Mouse (Mus musculus): Measurements from ENCODE around the gene Mgat4b. TPM values are rescaled to one million over a fixed set of nuclear protein-coding genes. Genes with fewer than 3 reads are reported as not detected.

The Mgat4b gene
- polyA plus RNA-seq, 1 experiment from 2014 or later, result 29.9 TPM

DNA sequence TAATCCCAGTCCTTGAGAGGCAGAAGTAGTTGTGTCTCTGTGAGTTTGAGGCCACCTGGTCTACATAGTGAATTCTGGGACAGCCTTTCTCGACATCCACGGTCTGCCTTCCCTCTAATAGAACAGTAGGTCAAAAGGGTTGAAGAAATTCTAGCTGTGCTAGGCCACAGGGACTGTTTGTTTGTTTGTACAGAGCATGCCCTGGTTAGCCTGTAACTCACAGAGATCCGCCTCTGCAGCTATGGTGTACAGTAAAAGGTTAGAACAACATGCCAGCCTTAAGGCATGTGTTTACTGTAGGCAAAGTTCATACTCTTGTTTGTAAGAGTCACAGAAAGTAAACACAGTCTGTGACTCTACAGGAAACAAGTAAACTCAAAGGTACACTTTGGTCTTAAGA is 25.9 kb upstream of the Mgat4b start:
- Histone ChIP-seq H3K9me3 (no peaks in the 10 kb centered on the region), H3K27ac (no peak overlapping the region), H3K4me1 (replicated peaks) (no peaks in the 10 kb centered on the region), H3K36me3 (peaks cover 34% of the 10 kb centered on the region), H3K4me3 (no peak overlapping the region), H3K27me3 (ENCODE audit: insufficient read depth, poor library complexity, severe bottlenecking) (no peaks in the 10 kb centered on the region)
- DNase-seq (ENCODE audit: low spot score), result no peak
- WGBS, result 77% methylated on average over 3 of the region's 3 CpGs

DNA sequence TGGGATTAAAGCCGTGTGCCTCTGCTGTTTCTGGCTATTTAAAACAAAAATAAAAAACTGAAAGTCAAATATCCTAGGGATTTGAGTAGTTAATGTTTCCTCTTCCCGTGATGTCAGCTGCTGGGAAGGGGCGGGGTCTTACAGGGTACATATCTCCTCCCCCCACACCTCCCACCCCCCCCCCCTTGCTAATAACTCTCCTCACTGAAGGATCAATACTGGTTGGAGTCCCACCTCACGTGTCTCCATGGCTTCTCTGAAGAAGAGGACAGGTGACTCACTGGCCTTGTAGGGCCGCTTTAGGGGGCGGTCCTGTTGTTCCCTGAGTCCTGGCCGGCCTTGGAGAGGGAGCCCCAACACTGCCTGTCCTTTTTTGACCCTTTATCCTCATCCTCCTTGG is 22.0 kb upstream of the Mgat4b start:
- H3K4me3 ChIP-seq, result no peak overlapping the region
- H3K4me1 ChIP-seq (replicated peaks), result no peaks in the 10 kb centered on the region
- no peak overlapping the region for H3K27ac ChIP-seq
- 79% methylated on average over 7 of the region's 7 CpGs for WGBS
- no peaks in the 10 kb centered on the region for H3K9me3 ChIP-seq
- no peaks in the 10 kb centered on the region for H3K27me3 ChIP-seq (ENCODE audit: insufficient read depth, poor library complexity, severe bottlenecking)
- H3K36me3 ChIP-seq, result peaks cover 16% of the 10 kb centered on the region
- no peak for DNase-seq (ENCODE audit: low spot score)

DNA sequence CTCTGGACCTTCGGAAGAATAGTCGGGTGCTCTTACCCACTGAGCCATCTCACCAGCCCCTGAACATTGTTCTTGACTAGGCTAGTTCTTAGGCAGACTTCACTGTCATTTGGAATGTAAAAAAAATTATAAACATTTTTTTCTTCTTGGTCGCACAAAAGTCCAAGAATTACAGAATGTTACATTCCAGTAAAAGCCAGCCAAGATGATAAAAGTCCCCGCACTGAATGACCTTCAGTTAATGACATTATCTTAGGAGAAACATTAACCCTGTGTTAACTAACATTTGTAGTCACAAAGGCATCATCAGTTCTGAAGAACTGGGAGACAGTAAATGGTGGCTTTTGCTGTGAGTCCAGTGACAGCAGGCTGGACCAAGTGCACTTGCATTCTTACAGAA is 20.3 kb upstream of the Mgat4b start:
- H3K9me3 ChIP-seq, result no peaks in the 10 kb centered on the region
- no peak overlapping the region for H3K27ac ChIP-seq
- H3K4me3 ChIP-seq, result no peak overlapping the region
- 96% methylated on average over 4 of the region's 4 CpGs for WGBS
- peaks cover 21% of the 10 kb centered on the region for H3K36me3 ChIP-seq
- H3K4me1 ChIP-seq (replicated peaks), result no peaks in the 10 kb centered on the region
- no peaks in the 10 kb centered on the region for H3K27me3 ChIP-seq (ENCODE audit: insufficient read depth, poor library complexity, severe bottlenecking)
- DNase-seq (ENCODE audit: low spot score), result no peak

- no peaks in the 10 kb centered on the region for H3K4me1 ChIP-seq (replicated peaks)
- 88% methylated on average over 3 of the region's 3 CpGs for WGBS
- peaks cover 37% of the 10 kb centered on the region for H3K36me3 ChIP-seq
- H3K4me3 ChIP-seq, result no peak overlapping the region
- H3K27ac ChIP-seq, result no peak overlapping the region
- H3K27me3 ChIP-seq (ENCODE audit: insufficient read depth, poor library complexity, severe bottlenecking), result no peaks in the 10 kb centered on the region
- no peak for DNase-seq (ENCODE audit: low spot score)
- H3K9me3 ChIP-seq, result no peaks in the 10 kb centered on the region
Observed at GRCm38 (mm10) chr11:50192278-50192677, 18.4 kb upstream of the Mgat4b start.

DNA sequence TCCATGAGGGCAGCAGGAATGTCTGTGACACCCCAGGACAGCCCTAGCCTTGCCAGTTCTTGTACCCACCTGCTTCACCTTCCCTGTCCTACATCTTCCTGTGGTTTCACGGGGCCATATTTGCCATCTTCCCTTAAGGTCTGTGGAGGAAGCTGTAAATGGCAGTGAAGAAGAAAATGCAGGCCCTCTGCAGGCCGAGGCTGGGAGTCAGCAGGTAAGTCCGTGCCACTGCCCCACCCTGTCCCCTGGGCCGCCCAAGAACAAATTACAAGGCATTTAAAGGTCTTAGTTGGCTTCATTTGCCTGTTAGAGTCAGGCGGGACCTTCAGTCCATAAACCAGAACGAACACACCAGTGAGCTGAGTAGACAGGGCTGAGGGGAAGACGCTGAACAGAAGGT is 16.6 kb upstream of the Mgat4b start:
- no peak overlapping the region for H3K4me3 ChIP-seq
- no peaks in the 10 kb centered on the region for H3K27me3 ChIP-seq (ENCODE audit: insufficient read depth, poor library complexity, severe bottlenecking)
- no peak overlapping the region for H3K27ac ChIP-seq
- no peak for DNase-seq (ENCODE audit: low spot score)
- peaks cover 46% of the 10 kb centered on the region for H3K36me3 ChIP-seq
- H3K9me3 ChIP-seq, result no peaks in the 10 kb centered on the region
- no peaks in the 10 kb centered on the region for H3K4me1 ChIP-seq (replicated peaks)
- WGBS, result 81% methylated on average over 7 of the region's 7 CpGs

GRCm38 (mm10) chr11:50194793-50195192 is 15.9 kb upstream of the Mgat4b start:
- H3K36me3 ChIP-seq, result peaks cover 53% of the 10 kb centered on the region
- no peaks in the 10 kb centered on the region for H3K9me3 ChIP-seq
- no peak overlapping the region for H3K4me3 ChIP-seq

DNA sequence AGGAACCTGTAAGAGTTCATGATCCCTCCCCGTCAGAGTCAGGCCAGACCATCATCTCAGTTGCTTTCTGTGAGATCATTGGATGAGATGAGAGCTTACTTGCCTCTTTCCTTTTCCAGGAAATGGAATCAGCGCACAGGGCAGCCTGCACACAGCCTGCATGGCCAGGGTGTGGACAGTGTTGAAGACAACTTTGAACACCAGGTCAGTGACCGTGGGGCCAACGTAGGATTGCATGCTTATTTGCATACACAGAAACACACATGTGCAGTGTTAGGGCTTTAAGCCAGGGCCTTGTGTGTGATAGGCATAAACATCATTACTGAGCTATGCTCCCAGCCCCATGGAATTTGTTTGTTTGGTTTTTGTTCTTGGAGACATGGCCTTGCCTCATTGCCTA is 13.2 kb upstream of the Mgat4b start:
- Histone ChIP-seq H3K4me3 (no peak overlapping the region), H3K9me3 (no peaks in the 10 kb centered on the region), H3K36me3 (peaks cover 80% of the 10 kb centered on the region), H3K27me3 (ENCODE audit: insufficient read depth, poor library complexity, severe bottlenecking) (no peaks in the 10 kb centered on the region), H3K4me1 (replicated peaks) (no peaks in the 10 kb centered on the region), H3K27ac (no peak overlapping the region)
- WGBS, result 93% methylated on average over 4 of the region's 4 CpGs
- DNase-seq (ENCODE audit: low spot score), result no peak

More at GRCm38 (mm10) chr11:50194793-50195192, 15.9 kb upstream of the Mgat4b start:
- 85% methylated on average over 4 of the region's 4 CpGs for WGBS
- H3K27me3 ChIP-seq (ENCODE audit: insufficient read depth, poor library complexity, severe bottlenecking), result no peaks in the 10 kb centered on the region
- no peak overlapping the region for H3K27ac ChIP-seq
- H3K4me1 ChIP-seq (replicated peaks), result no peaks in the 10 kb centered on the region
- DNase-seq (ENCODE audit: low spot score), result no peak

DNA sequence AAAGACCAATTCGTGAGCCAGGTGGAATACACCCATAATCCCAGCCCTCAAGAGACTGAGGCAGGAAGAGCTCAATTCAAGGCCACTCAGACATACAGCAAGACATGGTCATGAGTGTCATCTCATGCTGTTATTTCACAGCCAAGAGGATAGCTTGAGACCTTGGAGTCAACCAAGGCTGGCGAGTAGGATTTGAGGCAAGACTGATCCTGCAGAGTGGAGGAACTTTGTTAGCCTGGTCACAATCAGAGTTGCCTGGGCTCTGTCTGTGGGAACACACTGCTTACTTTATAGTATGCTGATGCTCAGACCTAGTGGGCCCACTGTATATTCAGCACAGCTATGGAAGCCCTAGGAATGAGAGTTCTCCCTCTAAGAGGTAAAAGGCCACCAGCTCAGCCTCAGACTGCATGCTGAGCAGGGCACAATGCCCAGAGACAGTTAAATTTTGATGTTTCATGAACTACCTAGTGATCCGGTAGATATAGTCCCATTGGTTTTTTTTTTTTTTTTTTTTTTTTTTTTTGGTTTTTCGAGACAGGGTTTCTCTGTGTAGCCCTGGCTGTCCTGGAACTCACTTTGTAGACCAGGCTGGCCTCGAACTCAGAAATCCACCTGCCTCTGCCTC is 12.4 kb upstream of the Mgat4b start:
- WGBS, result 91% methylated on average over 4 of the region's 5 CpGs
- peaks cover 88% of the 10 kb centered on the region for H3K36me3 ChIP-seq
- no peaks in the 10 kb centered on the region for H3K9me3 ChIP-seq
- no peaks in the 10 kb centered on the region for H3K4me1 ChIP-seq (replicated peaks)
- H3K27me3 ChIP-seq (ENCODE audit: insufficient read depth, poor library complexity, severe bottlenecking), result no peaks in the 10 kb centered on the region
- H3K4me3 ChIP-seq, result no peak overlapping the region
- DNase-seq (ENCODE audit: low spot score), result no peak
- no peak overlapping the region for H3K27ac ChIP-seq

DNA sequence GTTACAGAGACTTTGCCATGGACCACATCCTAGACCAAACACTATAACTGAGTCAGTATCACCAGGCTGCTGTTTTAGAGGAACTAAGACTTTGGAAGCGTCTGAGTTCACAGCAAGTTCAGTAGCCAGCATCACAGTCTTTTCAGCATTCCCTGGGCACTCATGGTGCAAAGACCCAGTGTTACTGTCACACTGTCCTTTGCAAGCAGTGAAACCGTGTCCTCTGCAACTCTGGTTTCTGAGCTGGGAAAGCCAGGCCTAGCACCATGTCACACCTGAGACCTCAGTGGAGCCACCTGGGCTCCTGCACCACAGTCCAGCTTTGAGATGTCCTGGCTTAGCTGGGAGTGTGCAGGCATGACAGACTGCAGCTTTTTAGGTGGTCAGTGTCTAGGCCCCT is 11.8 kb upstream of the Mgat4b start:
- Histone ChIP-seq H3K36me3 (peaks cover 91% of the 10 kb centered on the region), H3K4me1 (replicated peaks) (no peaks in the 10 kb centered on the region), H3K4me3 (no peak overlapping the region), H3K9me3 (no peaks in the 10 kb centered on the region), H3K27me3 (ENCODE audit: insufficient read depth, poor library complexity, severe bottlenecking) (no peaks in the 10 kb centered on the region), H3K27ac (no peak overlapping the region)
- no peak for DNase-seq (ENCODE audit: low spot score)
- WGBS, result 96% methylated on average over 2 of the region's 2 CpGs

- Histone ChIP-seq H3K36me3 (peaks cover 94% of the 10 kb centered on the region), H3K4me3 (no peak overlapping the region), H3K4me1 (replicated peaks) (no peaks in the 10 kb centered on the region)
Observed at GRCm38 (mm10) chr11:50200613-50201012, 10.1 kb upstream of the Mgat4b start.

DNA sequence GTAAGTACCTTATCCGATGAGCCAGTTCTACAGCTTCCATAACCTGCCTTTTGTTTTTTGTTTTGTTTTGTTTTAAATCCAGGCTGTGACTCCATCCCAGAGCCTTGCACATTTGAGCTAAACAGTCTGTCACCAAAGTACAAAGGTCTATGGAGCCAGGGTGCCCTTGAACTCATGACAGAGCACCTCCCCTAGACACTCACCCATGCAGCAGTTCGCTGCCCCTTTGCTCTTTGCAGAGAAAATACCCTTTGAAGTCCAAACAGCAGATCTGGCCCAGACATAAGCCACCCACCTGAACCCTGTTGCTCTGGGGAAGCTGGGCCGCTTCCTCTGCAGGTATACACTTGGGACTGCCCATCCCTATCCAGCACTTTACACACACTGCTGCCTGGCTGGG is 9.1 kb upstream of the Mgat4b start:
- Histone ChIP-seq H3K4me3 (no peak overlapping the region), H3K27ac (no peak overlapping the region), H3K9me3 (no peaks in the 10 kb centered on the region), H3K27me3 (ENCODE audit: insufficient read depth, poor library complexity, severe bottlenecking) (no peaks in the 10 kb centered on the region), H3K4me1 (replicated peaks) (no peaks in the 10 kb centered on the region), H3K36me3 (peaks cover 96% of the 10 kb centered on the region)
- WGBS, result 92% methylated on average over 3 of the region's 3 CpGs
- no peak for DNase-seq (ENCODE audit: low spot score)

More at GRCm38 (mm10) chr11:50200613-50201012, 10.1 kb upstream of the Mgat4b start:
- DNase-seq (ENCODE audit: low spot score), result no peak
- no peak overlapping the region for H3K27ac ChIP-seq
- 90% methylated on average over 8 of the region's 8 CpGs for WGBS
- H3K9me3 ChIP-seq, result no peaks in the 10 kb centered on the region
- no peaks in the 10 kb centered on the region for H3K27me3 ChIP-seq (ENCODE audit: insufficient read depth, poor library complexity, severe bottlenecking)

DNA sequence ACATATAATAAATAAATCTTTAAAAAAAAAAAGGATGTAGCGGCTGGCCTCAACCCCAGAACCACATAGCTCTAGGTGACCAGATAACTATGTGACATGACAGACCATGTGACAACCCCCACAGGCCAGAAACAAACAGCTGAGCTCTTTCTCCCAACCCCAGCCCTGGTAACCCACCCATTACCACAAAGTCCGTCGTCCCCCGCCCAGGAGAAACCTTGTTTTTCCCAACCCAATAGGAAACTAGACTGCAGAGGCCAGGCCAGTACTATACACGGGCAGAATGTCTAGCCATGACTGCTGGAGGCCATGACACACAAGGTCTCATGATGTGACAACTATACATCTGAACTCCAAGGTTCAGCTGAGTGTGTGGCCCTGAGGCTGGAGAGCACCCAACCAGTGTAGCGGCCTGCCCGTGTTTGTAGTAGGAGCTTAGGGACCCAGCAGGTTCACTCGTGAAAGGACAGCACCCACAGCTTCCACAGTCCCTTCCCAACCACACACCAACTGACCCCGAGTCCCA is 7.3 kb upstream of the Mgat4b start:
- 92% methylated on average over 9 of the region's 9 CpGs for WGBS
- peaks cover 96% of the 10 kb centered on the region for H3K36me3 ChIP-seq
- no peak overlapping the region for H3K4me3 ChIP-seq
- H3K27ac ChIP-seq, result no peak overlapping the region
- H3K9me3 ChIP-seq, result no peaks in the 10 kb centered on the region
- DNase-seq (ENCODE audit: low spot score), result no peak
- H3K4me1 ChIP-seq (replicated peaks), result no peaks in the 10 kb centered on the region
- H3K27me3 ChIP-seq (ENCODE audit: insufficient read depth, poor library complexity, severe bottlenecking), result no peaks in the 10 kb centered on the region

DNA sequence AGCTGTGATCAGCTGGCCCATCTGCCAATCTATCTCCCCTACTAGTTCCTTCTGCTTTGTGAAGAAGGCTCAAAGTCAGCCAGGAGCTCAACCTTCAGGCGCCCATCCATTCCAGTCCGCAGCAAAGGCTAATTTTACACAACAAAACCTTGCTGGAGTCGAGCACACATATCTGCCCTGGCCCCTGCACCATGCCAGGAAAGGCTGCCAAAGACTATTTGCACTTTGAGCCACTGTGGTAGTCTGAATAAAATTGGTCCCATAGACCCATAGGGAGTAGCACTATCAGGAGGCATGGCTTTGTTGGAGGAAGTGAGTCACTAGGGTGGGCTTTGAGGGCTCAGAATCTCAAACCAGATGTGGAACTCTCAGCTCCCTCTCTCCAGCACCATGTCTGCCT is 5.3 kb upstream of the Mgat4b start:
- DNase-seq (ENCODE audit: low spot score), result no peak
- Histone ChIP-seq H3K4me1 (replicated peaks) (peaks cover 10% of the 10 kb centered on the region; the same call in 1 of the 2 replicates), H3K27ac (no peak overlapping the region), H3K9me3 (no peaks in the 10 kb centered on the region), H3K27me3 (ENCODE audit: insufficient read depth, poor library complexity, severe bottlenecking) (no peaks in the 10 kb centered on the region), H3K36me3 (peaks cover 77% of the 10 kb centered on the region), H3K4me3 (no peak overlapping the region)
- WGBS, result 95% methylated on average over 3 of the region's 3 CpGs

DNA sequence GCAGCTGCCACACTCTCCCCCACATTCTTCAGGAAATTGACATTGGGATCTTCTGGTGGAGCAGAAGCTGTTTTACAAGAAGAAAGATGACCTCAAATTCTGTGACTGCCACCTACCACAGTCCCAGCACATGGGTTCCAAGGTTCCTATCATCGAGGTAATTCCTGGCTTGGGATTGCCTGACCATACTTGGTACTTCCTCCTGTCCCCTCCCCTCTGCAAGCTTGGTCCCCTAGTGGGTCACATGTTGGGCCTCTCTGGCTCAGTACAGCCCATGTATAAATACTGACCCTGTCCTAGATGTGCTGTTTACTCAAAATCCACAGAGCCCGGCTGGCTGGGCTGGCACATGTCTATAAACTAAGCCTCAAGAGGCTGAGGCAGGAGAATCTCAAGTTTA is 4.7 kb upstream of the Mgat4b start:
- no peaks in the 10 kb centered on the region for H3K9me3 ChIP-seq
- peaks cover 71% of the 10 kb centered on the region for H3K36me3 ChIP-seq

More for the DNA sequence above, 4.7 kb upstream of the Mgat4b start:
- DNase-seq (ENCODE audit: low spot score), result no peak
- H3K27me3 ChIP-seq (ENCODE audit: insufficient read depth, poor library complexity, severe bottlenecking), result no peaks in the 10 kb centered on the region
- peaks cover 13% of the 10 kb centered on the region for H3K4me1 ChIP-seq (replicated peaks)
- WGBS, result 86% methylated on average over 2 of the region's 2 CpGs
- H3K4me3 ChIP-seq, result no peak overlapping the region
- no peak overlapping the region for H3K27ac ChIP-seq
